Mouse (Mus musculus) liver, embryonic 16.5 days (tissue): ENCODE results near the gene Ccdc107. TPM values are rescaled to one million over a fixed set of nuclear protein-coding genes. Genes with fewer than 3 reads are reported as not detected.

Source experiments
- ATAC-seq: fragments of 200-750 bp; cut with Nextera tagmentation; 2 replicates; pipeline ENCODE4 v1.8.0; 2017; ENCODE audit warnings: low read depth, mild to moderate bottlenecking, moderate number of reproducible peaks, moderate library complexity
- H3K27ac ChIP-seq: fragments of 300-500 bp; sonication (generic); 2 replicates; pipeline ENCODE4 v1.5.1; 2014; ENCODE audit warnings: mild to moderate bottlenecking, low read length
- H3K27me3 ChIP-seq: fragments of 300-500 bp; sonication (generic); 2 replicates; pipeline ENCODE4 v1.6.1; 2014; ENCODE audit warnings: low read depth, low read length, mixed read lengths; ENCODE audit not compliant: control insufficient read depth, insufficient read depth
- H3K36me3 ChIP-seq: fragments of 300-500 bp; sonication (generic); 2 replicates; pipeline ENCODE4 v1.6.1; 2014; ENCODE audit warnings: mild to moderate bottlenecking; ENCODE audit not compliant: control insufficient read depth, insufficient read depth
- H3K4me1 ChIP-seq: fragments of 300-500 bp; sonication (generic); 2 replicates; pipeline ENCODE4 v1.6.1; 2014; ENCODE audit warnings: low read depth, low read length, mixed read lengths; ENCODE audit not compliant: control insufficient read depth
- H3K4me2 ChIP-seq: fragments of 300-500 bp; sonication (generic); 2 replicates; pipeline ENCODE4 v1.6.1; 2014; ENCODE audit warnings: low read depth, low read length, mixed read lengths
- H3K4me3 ChIP-seq: fragments of 300-500 bp; sonication (generic); 2 replicates; pipeline ENCODE4 v1.5.1; 2014; ENCODE audit warnings: low read depth, mild to moderate bottlenecking, low read length
- H3K9ac ChIP-seq: fragments of 300-500 bp; sonication (generic); 2 replicates; pipeline ENCODE4 v1.6.1; 2014; ENCODE audit warnings: low read depth, low read length
- H3K9me3 ChIP-seq: fragments of 300-500 bp; sonication (generic); replicated peaks from 2 replicates; pipeline ENCODE4 v1.6.1; 2016; ENCODE audit warnings: low read length; ENCODE audit not compliant: control insufficient read depth
- WGBS: fragments of 180-500 bp; shearing (Covaris S2); extraction: QIAGEN DNeasy Blood & Tissue Kit; methylation state at CpG from one replicate; pipeline ENCODE4 v1.1.7; 2014; ENCODE audit not compliant: insufficient replicate concordance; 5-methylcytosine and 5-hydroxymethylcytosine counted together
- polyA plus RNA-seq: library from polyadenylated mRNA; unstranded; fragments of >200 nt; fragmentation: Nextera tagmentation; extraction: Ambion mirVana; gene quantifications from 2 replicates; pipeline ENCODE4 v1.2.1, GENCODE M21; 2015

Gene Ccdc107
- polyA plus RNA-seq, 1 experiment from 2014 or later: 35.2 TPM

GRCm38 (mm10) chr4:43530581-43530980, 37.9 kb downstream of the Ccdc107 start:
- Histone ChIP-seq H3K4me2 (no peak overlapping the region), H3K27me3 (peaks cover 5% of the 10 kb centered on the region), H3K27ac (no peak overlapping the region), H3K4me1 (no peaks in the 10 kb centered on the region), H3K4me3 (no peak overlapping the region), H3K9ac (no peak overlapping the region), H3K36me3 (peaks cover 43% of the 10 kb centered on the region), H3K9me3 (no peaks in the 10 kb centered on the region)
- peak; percentile 51; the same call in 1 of the 2 replicates for ATAC-seq
- 18% methylated on average over 7 of the region's 7 CpGs for WGBS

- no peaks in the 10 kb centered on the region for H3K27me3 ChIP-seq
- no peak overlapping the region for H3K9ac ChIP-seq
- peaks cover 67% of the 10 kb centered on the region for H3K36me3 ChIP-seq
- H3K4me1 ChIP-seq: no peaks in the 10 kb centered on the region
- 84% methylated on average over 9 of the region's 9 CpGs for WGBS
- H3K4me3 ChIP-seq: no peak overlapping the region
- H3K4me2 ChIP-seq: no peak overlapping the region
- no peak overlapping the region for H3K27ac ChIP-seq
- H3K9me3 ChIP-seq: no peaks in the 10 kb centered on the region
- ATAC-seq: no peak
These were observed 40.6 kb downstream of the Ccdc107 start for GRCm38 (mm10) chr4:43533270-43533669.

GRCm38 (mm10) chr4:43535628-43536027, 42.9 kb downstream of the Ccdc107 start:
- WGBS: 98% methylated on average over 8 of the region's 8 CpGs

GRCm38 (mm10) chr4:43536031-43536430, 43.3 kb downstream of the Ccdc107 start:
- H3K27ac ChIP-seq: no peak overlapping the region
- WGBS: 91% methylated on average over 9 of the region's 9 CpGs
- no peaks in the 10 kb centered on the region for H3K27me3 ChIP-seq
- no peaks in the 10 kb centered on the region for H3K9me3 ChIP-seq
- no peak overlapping the region for H3K4me2 ChIP-seq
- ATAC-seq: no peak
- H3K36me3 ChIP-seq: peaks cover 94% of the 10 kb centered on the region
- no peak overlapping the region for H3K9ac ChIP-seq
- no peak overlapping the region for H3K4me3 ChIP-seq
- no peaks in the 10 kb centered on the region for H3K4me1 ChIP-seq

More at GRCm38 (mm10) chr4:43535628-43536027, 42.9 kb downstream of the Ccdc107 start:
- H3K27ac ChIP-seq: no peak overlapping the region
- H3K4me2 ChIP-seq: no peak overlapping the region
- H3K4me1 ChIP-seq: no peaks in the 10 kb centered on the region
- H3K36me3 ChIP-seq: peaks cover 91% of the 10 kb centered on the region
- H3K9ac ChIP-seq: no peak overlapping the region
- no peak overlapping the region for H3K4me3 ChIP-seq
- no peaks in the 10 kb centered on the region for H3K9me3 ChIP-seq
- ATAC-seq: no peak
- no peaks in the 10 kb centered on the region for H3K27me3 ChIP-seq

- H3K4me1 ChIP-seq: no peaks in the 10 kb centered on the region
- H3K4me3 ChIP-seq: no peak overlapping the region
- no peaks in the 10 kb centered on the region for H3K9me3 ChIP-seq
- 78% methylated on average over 3 of the region's 3 CpGs for WGBS
- ATAC-seq: no peak
- no peak overlapping the region for H3K4me2 ChIP-seq
- H3K27ac ChIP-seq: no peak overlapping the region
- peaks cover 96% of the 10 kb centered on the region for H3K36me3 ChIP-seq
- no peak overlapping the region for H3K9ac ChIP-seq
- no peaks in the 10 kb centered on the region for H3K27me3 ChIP-seq
These were observed 49.3 kb downstream of the Ccdc107 start for GRCm38 (mm10) chr4:43542044-43542443.

Other genes starting within 250 kb of the Ccdc107 start
- 0.09 and 0.11 TPM in 2 replicates for gene Atp8b5, start 225.7 kb upstream of the Ccdc107 start, polyA plus RNA-seq
- 2.0 and 2.9 TPM in 2 replicates for gene Rusc2, start 110.9 kb upstream of the Ccdc107 start, polyA plus RNA-seq
- not detected in 2 replicates for gene Fam166b, start 63.8 kb upstream of the Ccdc107 start, polyA plus RNA-seq
- 0.15 TPM in 2 replicates for gene Tesk1, start 51.0 kb upstream of the Ccdc107 start, polyA plus RNA-seq
- gene Cd72, start 38.3 kb upstream of the Ccdc107 start, polyA plus RNA-seq: 1.6 and 1.7 TPM in 2 replicates
- gene Sit1, start 9.2 kb upstream of the Ccdc107 start, polyA plus RNA-seq: 0.21 and 0.27 TPM in 2 replicates
- gene Arhgef39, start 6.8 kb downstream of the Ccdc107 start, polyA plus RNA-seq: 32.7 and 34.6 TPM in 2 replicates
- gene Car9, start 14.1 kb downstream of the Ccdc107 start, polyA plus RNA-seq: 1.3 and 1.7 TPM in 2 replicates
- 30.0 and 48.9 TPM in 2 replicates for gene Tpm2, start 30.9 kb downstream of the Ccdc107 start, polyA plus RNA-seq
- gene Creb3, start 69.4 kb downstream of the Ccdc107 start, polyA plus RNA-seq: 23.6 and 26.1 TPM in 2 replicates
- gene Tln1, start 69.8 kb downstream of the Ccdc107 start, polyA plus RNA-seq: 38.2 and 40.2 TPM in 2 replicates
- gene Rgp1, start 85.8 kb downstream of the Ccdc107 start, polyA plus RNA-seq: 15.6 and 16.7 TPM in 2 replicates
- 17.7 and 18.7 TPM in 2 replicates for gene Gba2, start 86.0 kb downstream of the Ccdc107 start, polyA plus RNA-seq
- 0.25 TPM in 1 of 2 replicates, not detected in the other for gene Msmp, start 91.6 kb downstream of the Ccdc107 start, polyA plus RNA-seq
- 0.49 and 0.91 TPM in 2 replicates for gene Npr2, start 139.0 kb downstream of the Ccdc107 start, polyA plus RNA-seq
- gene Spag8, start 160.7 kb downstream of the Ccdc107 start, polyA plus RNA-seq: 0.08 and 0.20 TPM in 2 replicates
- 63.9 and 68.5 TPM in 2 replicates for gene Hint2, start 163.6 kb downstream of the Ccdc107 start, polyA plus RNA-seq
- gene Tmem8b, start 176.1 kb downstream of the Ccdc107 start, polyA plus RNA-seq: 0.22 and 0.23 TPM in 2 replicates
- 0.63 and 1.0 TPM in 2 replicates for gene Fam221b, start 176.2 kb downstream of the Ccdc107 start, polyA plus RNA-seq
- gene Olfr70, start 207.9 kb downstream of the Ccdc107 start, polyA plus RNA-seq: not detected in 2 replicates
- not detected in 2 replicates for gene Olfr71, start 217.4 kb downstream of the Ccdc107 start, polyA plus RNA-seq
- 0.22 TPM in 1 of 2 replicates, not detected in the other for gene Hrct1, start 234.3 kb downstream of the Ccdc107 start, polyA plus RNA-seq
- gene Spaar, start 237.1 kb downstream of the Ccdc107 start, polyA plus RNA-seq: 0.02 and 0.04 TPM in 2 replicates